Mouse (Mus musculus): ENCODE measurements at regions not wholly inside any gene's neighbourhood (a gene's known extent, or its start where the extent isn't known, plus 50 kb on each side); places are given as distances from the start of the nearest gene placed in this dataset.

DNA sequence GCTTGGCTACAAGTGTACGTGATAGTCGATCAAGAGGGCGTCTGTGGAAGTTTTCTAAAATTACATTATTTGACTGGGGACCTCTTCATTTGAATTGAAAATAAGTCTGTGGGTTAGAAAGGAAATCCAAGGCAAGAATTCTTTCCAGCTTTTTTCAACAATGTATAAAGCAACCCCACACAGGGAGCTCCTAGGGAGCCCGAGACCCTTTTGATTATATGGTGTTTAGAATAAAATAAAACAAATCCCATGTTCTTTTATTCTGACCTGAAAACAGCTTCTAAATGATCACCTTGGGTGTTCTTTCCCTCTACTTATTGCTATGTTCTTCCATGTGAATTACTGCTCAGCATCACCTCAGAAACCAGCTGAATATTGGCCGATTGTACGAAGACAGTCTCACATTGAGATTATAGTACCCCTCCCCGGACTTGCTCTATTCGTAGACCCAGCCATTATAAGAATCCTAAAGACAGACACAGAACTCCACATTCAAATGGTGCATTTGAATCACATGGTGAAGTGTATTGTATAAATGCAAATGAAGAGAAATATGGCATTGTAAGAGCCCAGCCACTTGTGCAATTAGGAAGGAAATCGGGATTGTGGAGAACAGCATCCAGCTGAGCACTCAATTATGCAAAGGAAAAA is 236.3 kb upstream of the Map3k7 start:
- TF ChIP-seq CTCF (IDR thresholded peaks at IDR 0.05; ENCODE audit: low read depth) (no peak), EP300 (optimal IDR thresholded peaks at IDR 0.05) (no peak)
